Mouse (Mus musculus) ES-CJ7 (cell line): ENCODE data around the gene Ly6g5c.
A peak's percentile ranks its signal among the peaks of the same experiment; 100 is the strongest.

Experiments
- DNase-seq: peaks from one replicate; pipeline ENCODE4 v3.0.0; 2011; ENCODE audit warnings: low read depth, low spot score

Gene Ly6g5c

DNA sequence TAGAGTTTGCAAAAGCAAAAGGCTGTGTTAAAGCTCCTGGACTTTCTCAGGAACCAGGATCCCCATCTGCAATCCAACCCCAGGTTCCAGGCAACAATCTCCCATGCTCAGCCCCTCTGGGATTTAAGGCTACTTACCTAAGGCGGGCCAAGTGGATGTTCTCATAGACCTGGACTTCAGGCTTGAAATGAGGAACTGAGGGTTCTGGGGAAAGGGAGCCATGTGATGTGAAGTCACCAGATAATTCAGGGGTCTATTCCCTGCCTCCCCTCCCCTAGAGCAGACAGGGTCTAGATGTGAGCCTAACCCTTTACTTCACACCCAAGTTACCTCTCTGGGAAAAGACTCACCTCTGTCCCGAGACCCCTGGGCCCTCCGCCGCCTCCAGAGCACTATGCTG is 27.4 kb upstream of the Ly6g5c start:
- DNase-seq, result no peak

DNA sequence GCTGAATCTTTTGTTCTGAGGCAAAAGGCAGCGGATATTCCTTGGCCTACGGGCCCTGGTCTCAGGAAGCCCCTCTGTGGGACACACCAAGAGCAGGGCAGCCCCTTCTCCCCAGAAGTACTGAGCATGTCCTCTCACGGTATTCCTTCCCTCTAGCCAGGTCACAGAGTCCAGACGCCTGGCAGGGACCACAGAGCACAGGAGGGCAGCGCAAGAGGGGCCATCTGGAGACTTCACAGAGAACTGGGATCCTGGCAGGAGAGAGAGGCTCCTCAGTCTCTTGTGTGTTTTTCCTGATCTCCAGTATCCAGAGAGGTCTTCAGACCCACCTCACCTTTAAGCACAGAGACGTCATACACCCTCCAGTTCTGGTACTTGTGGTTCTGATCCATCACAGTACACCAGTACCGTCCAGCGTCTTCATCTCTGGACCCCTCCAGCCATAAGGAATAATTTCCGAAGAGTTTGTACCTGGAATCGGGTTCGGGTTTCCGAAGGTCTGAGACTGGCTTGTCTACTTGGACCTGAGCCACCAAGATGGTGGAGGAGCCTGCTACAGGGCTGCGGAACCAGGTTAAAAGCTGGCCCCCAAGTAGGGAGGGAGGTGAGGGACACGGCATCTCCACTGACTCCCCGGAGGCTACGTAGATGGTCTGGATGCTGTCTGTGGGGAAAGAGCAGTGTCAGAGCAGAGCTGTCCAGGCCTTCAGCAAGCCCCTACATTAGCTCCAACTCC is 25.1 kb upstream of the Ly6g5c start:
- no peak for DNase-seq

DNA sequence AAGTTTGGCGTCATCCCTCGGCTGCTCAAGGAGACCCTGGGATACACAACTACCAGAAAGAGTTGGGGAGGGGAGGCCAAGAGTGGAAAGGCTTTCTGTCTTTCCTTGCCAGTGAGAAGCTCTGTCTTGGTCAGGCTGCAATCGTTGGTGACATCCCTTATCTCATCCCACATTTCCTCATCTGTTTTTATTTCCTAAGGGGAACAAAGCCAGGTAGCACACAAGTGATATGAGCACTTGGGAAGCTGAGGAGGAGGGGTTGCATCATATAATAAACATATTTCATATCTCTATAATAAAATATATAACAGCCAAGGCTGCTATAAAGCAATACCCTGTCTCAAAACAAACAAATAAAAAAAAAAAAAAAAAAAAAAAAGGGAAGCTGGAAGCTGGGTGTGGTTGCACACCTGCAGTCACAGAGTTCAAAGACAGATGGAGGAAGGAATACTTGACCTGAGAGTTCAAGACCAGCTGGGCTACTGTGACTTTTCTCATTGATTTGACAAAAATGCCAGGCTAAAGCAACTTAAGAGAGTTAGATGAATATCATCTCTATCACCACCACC is 24.1 kb upstream of the Ly6g5c start:
- no peak for DNase-seq

DNA sequence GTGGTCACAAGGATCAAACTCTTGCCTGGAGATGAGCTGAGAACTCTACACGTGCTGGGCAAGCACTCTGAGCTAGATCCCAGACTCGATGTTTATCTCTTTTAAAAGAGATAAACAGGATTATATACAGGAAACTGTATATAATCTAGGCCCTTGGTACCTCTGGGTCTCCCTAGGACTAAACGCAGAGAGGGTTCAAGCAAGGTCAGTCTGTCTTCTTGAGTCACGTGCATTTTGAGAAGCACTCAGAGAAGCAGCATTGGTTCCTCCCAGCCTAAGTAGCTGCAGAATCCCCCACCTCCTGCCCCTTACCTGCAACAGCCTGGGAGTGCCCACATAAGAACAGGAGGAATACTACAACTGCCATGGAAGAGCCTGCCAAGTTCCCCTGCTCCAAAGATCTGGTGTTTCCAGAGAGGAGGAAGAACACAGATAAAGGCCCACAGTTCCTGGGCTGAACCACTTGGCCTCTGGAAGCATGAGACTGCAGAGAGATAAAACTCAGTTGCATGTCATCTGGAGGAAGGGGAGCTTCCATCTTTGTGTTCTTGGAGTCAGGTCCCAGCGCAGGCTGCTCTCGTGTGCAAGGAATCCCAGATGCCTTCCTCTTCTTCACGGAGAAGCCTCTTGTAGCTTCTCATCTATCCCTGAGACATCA is 22.7 kb upstream of the Ly6g5c start, which contains the start of gene Ly6g6f:
Gene Ly6g6f, minus strand, starts transcription at position 403 of the 658 bp plus-strand sequence.
- DNase-seq, result no peak

DNA sequence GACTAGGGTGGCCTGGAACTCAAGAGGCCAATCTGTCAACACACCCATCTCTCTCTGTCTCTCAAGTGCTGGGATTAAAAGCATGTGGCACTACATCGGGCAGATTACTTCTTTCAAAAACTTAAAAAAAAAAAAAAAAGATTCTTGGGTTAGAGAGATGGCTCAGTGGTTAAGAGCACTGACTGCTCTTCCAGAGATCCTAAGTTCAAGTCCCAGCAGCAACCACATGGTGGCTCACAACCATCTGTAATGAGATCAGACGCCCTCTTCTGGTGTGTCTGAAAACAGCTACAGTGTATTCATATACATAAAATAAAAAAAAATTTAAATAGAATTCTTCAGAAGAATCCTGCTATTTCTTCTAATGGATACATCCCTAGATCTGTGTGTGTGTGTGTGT is 19.9 kb upstream of the Ly6g5c start:
- peak; percentile 48 for DNase-seq

DNA sequence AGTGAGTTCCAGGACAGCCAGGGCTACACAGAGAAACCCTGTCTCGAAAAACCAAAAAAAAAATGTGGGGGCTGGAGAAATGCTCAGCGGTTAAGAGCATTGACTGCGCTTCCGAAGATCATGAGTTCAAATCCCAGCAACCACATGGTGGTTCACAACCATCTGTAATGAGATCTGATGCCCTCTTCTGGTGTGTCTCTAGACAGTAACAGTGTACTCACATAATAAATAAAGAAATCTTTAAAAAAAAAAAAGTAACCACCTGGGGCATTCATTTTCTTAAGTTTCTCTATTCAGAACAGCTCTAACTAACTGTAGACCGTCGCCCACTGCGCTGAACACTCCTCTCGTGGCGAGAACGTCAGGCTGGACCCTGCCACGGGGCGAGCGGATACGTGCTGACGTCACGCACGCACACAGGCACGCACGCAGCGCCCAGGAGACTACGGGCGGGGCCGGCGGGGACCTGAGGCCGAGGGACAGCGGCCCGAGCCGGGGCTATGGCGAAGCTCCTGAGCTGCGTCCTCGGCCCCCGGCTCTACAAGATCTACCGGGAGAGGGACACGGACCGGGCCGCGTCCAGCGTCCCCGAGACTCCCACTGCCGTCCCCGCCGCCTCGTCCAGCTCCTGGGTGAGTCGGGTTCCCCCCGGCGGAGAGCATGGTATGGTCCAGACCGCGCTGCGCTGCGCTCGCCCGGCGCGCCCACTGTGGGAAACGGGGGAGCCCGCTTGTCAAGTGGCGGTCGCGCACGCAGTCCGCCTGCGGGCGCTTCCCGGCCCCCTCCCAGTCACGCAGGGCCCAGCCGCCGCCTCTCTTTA is 19.0 kb upstream of the Ly6g5c start, which contains the start of gene Abhd16a:
Gene Abhd16a, plus strand, starts transcription at position 439 of the 820 bp plus-strand sequence.
- peak; percentile 93 for DNase-seq

DNA sequence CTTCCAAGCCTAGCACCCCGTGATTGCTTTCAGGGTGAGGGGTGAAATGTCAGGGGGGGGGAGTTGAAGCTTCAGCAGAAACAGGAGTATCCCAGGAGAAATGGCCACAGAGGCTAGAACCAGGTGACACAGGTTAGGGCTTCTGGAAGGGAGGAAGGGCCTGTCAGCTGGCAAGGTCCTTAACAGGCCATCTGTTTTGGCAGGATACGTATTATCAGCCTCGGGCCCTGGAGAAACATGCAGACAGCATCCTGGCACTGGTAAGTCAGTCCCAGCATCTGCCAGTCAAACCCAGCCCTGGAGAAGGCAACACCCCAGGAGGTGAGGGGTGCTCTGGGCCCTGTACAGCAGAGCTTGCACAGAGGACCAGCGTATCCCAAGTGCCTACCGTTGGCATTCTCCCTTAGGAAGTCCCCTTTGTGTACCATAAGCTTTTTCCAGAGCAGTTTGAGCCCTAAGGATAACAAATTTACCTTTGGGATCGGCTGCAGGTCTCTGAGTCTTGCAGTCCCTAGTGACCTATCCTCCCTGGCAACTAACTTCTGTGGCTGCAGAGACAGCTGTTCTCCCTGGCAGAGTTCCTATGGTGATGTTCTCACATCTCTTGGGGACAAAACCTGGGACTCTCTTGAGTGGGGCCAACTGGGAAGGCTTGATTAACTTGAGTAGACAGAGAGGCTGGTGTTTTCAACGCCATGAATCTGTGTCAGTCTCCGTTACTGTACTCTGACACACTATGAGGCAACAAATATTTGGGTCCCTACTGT is 17.7 kb upstream of the Ly6g5c start:
- DNase-seq, result no peak

DNA sequence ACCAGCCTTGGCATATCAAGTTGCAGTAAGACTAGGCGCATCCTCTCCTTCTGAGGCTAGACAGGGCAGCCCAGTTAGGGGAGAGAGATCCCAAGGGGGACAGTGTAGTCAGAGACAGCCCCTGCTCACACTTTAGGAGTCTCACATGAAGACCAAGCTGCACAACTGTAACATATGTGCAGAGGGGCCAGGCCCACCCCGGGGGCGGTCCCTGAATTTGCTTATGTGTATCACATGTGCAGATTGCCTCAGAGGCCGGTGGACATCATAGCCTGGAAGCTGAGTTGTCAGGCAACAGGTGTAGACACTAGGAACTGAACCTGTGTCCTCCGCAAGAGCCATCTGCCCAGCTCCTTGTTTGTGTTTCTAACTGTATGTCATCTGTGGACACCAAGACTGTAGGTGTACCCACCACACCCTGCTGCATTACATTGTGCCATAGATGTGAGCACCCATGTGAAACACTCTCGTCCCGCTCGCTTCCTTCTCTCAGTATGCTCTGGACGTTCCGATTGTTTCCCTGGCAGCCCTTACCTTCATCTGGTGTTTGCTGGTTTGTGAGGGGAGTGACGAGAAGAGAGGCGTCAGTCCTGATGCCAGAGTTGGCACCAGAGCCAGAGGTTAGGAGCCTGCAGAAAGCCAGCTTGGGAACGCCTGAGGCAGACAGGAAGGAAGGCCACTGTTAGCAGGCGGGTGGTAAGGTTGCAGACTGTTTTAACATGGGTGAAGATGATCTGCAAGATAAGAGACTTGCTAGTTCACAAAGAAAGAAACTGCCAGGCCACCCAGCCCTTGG is 15.5 kb upstream of the Ly6g5c start:
- DNase-seq, result no peak

DNA sequence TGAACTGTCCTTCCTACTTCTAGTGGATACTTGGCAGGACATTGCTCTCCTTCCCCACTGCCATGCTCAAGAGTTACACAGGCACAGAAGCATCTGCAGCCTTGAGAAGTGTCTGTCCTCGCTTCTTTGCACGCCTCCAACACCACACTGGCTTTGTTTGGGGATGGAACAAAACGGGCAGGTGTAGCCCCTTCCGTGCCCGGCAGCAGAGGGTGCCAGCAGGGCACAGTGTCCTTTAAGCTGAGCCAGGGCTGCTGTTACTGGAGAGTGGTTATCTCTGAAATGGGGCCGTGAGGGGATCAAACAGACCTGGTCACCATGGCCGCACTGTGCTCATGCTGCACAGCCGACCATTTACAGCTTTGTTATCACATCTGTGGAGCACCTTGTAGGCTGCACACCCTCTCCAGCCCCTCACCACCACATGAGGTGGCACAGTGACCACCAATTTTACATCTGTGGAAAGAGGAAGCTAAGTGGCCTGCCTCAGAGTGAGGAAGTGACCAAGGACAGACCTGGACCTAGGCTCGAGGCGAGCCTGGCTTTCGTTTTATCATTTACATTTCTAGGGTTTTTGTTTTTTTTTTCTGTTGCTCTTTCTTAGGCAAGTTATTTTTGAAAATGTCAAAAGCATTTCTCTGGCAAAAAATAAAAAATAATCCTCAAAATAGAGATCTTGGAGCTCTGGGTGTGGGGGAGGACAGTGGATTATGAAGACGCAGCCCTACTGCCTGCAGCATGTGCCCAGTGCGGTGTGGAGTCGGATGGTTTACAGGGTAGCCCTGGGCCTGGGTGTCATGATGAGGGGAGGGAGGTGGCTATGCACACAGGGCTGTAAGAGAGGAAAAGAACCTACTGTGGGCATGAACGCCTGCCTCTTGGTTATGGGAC is 13.4 kb upstream of the Ly6g5c start:
- DNase-seq, result no peak

DNA sequence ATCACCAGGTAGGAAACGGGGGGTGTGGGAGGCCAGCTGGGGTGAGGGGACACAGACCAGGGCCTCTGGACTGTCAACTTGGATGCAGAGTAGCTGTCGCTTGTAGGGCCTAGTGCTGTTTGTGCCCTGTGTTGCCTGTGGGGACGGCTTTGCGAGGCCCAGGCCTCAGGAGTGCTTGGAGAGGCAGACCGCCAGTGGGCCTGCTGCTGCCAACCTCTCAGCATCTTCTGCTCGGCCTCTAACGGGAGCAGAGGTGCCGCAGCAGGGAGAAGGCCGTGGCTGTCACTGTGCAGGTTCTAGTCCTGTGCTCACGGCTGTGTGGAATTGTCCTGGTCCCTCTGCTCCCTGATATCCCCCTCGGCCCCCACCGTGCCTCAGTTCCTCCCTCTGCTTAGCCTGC is 11.5 kb upstream of the Ly6g5c start:
- no peak for DNase-seq

DNA sequence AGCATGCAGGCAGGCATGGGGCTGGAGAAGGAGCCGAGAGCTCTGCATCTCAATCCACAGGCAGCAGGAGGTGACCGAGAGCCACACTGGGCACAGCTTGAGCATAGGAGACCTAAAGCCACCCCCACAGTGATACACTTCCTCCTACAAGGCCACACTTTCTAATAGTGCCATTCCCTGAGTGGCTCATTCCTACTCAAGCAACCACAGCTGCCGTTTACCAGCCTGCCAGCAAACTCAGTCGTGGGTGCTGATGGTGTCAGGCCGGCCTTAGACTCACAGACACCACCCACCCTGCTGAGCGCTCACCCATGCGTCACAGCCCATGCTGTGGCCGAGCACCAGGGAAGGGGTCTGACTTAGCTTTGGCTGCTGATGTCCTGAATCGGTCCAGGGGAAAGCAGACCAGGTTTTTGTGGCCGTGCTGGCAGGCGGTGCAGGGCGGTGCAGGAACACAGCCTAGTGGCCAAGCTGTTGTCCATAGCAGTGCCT is 10.9 kb upstream of the Ly6g5c start:
- no peak for DNase-seq

DNA sequence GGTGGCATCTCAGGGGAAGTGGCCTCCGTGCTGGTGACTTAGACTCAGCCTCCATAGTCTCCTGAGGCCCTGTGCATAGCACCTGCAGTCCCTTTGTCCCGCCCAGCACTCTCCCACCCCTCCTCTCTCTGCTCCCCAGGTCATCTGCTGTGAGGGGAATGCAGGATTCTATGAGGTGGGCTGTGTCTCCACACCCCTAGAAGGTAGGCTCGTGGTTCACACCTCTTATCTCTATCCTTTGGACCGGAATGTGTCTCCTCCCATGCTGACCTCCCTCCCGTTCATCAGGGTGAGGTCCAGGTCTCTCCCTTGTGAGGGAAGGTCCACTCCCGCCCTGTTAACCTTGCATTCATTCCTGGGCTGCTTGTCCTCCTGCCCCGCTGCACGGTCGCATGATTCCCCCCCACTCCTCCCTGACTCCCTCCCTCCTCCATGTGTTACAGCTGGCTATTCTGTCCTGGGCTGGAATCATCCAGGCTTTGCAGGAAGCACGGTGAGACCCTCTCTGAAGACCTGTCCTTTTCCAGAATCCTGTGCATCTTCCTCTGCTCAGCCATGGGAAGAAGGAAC is 7.8 kb upstream of the Ly6g5c start:
- no peak for DNase-seq

DNA sequence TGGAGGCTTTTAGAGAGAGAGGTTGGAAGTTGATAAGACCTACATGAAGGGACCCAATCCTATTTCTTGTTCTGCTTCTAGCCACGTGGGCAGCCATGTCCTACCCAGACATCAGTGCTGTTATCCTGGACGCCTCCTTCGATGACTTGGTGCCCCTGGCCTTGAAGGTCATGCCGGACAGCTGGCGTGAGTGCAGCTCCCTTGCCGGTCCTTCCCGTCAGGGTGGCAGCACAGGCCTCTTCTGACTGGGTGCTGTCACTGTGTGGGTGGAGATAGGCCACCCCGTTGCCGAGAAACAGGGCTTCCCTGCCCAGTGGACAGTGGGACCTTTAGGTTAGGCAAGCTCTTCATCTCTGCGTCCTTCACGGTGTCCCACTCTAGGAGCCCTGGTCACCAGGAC is 6.9 kb upstream of the Ly6g5c start:
- no peak for DNase-seq

DNA sequence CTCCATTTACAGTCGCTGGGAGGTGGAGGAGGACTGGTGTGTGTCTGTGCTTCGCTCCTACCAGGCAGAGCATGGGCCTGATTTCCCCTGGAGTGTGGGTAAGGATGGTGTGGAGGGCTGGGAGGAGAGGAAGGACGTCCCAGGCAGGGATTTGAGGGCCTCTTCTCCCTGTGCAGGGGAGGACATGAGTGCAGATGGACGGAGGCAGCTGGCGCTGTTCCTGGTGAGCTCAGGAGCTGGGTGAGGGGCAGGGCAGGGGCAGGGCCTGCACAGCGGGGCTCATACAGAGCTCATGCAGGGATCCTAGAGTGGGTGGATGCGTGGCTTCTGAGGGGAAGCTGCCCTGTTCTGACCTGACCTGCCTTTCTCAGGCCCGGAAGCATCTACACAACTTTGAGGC is 5.8 kb upstream of the Ly6g5c start:
- DNase-seq, result no peak

DNA sequence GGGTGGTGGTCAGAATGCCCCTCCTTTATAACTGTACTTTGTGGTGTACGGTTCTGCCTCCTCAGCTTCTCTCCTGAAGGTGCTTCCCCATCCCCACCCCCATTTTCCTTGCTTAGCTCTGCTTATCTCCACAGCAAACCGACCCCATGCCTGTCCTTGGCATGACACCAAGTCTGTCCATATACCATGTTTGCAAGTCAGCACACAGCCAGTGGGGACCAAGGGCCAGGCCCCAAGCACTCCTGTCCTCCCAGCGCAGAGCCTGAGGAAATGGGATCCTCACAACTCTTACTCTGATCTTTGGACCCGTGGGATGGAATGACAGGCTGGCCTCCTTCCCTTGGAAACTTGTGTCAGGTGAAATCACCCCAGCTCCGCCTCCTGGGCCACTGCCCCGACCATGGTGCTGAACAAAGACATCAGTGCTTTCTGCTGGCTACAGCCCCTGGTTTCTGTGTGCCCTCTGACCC is 4.8 kb upstream of the Ly6g5c start:
- DNase-seq, result no peak

DNA sequence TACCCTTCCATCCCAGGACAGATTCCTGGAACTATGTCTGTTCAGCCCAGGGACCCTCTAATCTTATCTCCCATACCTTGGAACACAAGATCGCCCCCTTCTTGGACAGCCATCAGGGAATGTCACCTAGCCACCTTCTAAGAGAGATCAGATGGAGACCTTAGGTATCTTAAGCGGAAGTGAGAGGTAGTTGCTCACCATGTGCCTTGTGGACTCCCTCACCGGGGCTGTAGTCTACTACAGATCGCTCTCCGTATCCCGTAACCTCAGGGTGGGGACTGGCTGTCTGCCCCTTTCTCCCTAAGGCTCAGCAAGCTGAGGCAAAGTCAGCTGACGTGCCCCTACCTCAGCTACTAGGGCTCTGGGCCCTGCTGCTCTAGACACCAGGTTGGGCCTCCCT is 4.0 kb upstream of the Ly6g5c start:
- no peak for DNase-seq

DNA sequence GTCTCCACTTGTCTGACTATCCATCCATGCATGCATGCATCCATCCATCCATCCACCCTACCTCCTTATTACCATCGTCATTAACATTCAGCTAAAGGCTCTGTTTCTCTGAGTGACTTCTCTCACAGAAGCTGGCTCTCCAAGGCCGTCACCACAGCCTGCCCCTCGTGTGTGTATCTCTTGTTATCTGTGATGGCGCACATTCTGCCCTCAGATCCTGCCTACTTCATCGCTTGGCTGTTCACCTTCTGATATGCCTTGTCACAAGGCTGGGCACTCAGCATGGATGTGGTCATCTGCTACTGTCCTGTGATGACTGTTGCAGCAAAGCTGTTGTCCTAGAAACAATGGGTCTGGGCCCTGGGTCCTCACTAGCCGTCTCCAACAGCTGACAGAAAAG is 3.3 kb upstream of the Ly6g5c start:
- DNase-seq, result no peak

DNA sequence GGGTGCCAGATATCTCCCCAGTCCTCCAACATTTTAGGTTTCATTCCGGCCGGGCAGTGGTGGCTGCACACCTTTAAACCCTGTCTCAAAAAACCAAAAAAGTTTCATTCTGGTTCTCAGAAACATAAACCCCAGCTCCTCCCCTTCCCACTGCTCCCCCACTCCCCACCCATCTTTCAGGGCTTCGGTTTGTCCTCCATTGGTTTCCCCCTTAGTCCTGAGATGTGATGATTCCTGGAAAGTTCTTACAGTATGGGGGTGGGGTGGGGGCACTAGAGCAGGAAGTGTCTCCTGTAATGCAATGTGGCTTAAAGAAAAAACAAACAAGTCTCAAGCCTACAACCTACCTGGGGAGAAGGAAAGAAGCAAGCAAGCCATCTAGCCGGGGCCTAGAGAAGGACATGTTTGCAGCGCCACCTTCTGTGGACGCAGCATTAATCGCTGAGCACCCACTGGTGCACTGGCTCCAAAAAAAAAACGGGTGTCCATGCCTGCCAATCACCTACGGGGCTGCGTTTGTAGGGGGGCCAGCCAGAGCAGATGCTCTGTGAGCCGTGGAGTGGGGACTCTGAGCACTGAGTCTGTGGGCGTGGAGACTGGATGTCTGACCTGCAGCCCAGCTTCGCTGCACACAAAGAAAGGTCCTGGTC is 2.2 kb upstream of the Ly6g5c start:
- peak; percentile 54 for DNase-seq
